Mouse (Mus musculus) liver, postnatal 0 days (tissue): Measurements from ENCODE around the gene Zfhx3.

Source experiments
- CTCF ChIP-seq: sonication (generic); IDR thresholded peaks from 2 replicates; pipeline ENCODE4 v1.5.1; 2016; ENCODE audit warnings: antibody characterized with exemption, low read depth
- EP300 ChIP-seq: IDR thresholded peaks from 2 replicates; pipeline ENCODE4 v1.6.1; 2016; ENCODE audit warnings: antibody characterized with exemption, low read depth, mild to moderate bottlenecking

DNA sequence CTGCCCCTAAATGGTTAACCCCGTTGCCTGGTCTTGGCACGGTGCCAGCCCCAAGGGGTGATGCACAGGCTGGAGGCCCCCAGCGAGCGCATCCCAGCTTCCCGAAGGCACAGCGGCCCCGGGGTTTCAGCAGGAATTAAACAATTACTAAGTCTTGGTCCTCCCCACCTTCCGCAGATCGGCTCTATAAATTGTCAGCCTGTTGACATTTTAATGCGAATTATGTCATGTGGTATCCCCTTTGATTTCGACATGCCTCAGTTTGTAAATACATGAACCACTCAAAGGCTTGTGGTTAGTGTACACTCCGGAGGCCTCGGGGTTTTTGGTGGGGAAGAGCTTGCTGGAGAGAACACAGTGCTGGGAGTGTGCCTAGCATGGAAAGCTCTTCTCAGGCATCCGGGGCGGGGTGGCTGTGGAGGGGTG, 880.4 kb downstream of the Zfhx3 start:
- no peak for TF ChIP-seq CTCF
- no peak for TF ChIP-seq EP300
